Mouse (Mus musculus) CD8-positive naive resting alpha-beta T cell, adult 2 months (primary cell): Measurements from ENCODE around the gene Scaf11.
"Not testable (repeated sequence)": the region's sequence is repeated elsewhere in the genome, so short reads cannot be mapped to it uniquely, and the experiment has no call there.

Source experiments
- DNase-seq, 2 experiments: peaks; one replicate each; pipeline ENCODE4 v3.0.0; 2022; ENCODE audit warnings: low read depth in 2 of 2, low spot score in 2 of 2

The Scaf11 gene

GRCm38 (mm10) chr15:96465076-96465475 lies 4.4 kb upstream of the Scaf11 start:
- DNase-seq = no peak

- DNase-seq = no peak
Measured at GRCm38 (mm10) chr15:96463821-96464220, 3.2 kb upstream of the Scaf11 start.

- no peak for DNase-seq
Measured at GRCm38 (mm10) chr15:96462611-96463010, 2.0 kb upstream of the Scaf11 start.

- DNase-seq = no peak
Measured at GRCm38 (mm10) chr15:96461541-96462512, 1.2 kb upstream of the Scaf11 start.

- DNase-seq = no peak
Measured at GRCm38 (mm10) chr15:96460451-96460729, 253 bp downstream of the Scaf11 start.

GRCm38 (mm10) chr15:96459741-96460450 lies 747 bp downstream of the Scaf11 start:
- peak; percentile 29 to 32 for DNase-seq

- DNase-seq = no peak
Measured at GRCm38 (mm10) chr15:96458273-96458672, 2.4 kb downstream of the Scaf11 start.

GRCm38 (mm10) chr15:96457338-96457664 lies 3.3 kb downstream of the Scaf11 start:
- DNase-seq = no peak

GRCm38 (mm10) chr15:96456651-96457337 lies 3.8 kb downstream of the Scaf11 start:
- DNase-seq = no peak

- DNase-seq = no peak
Measured at GRCm38 (mm10) chr15:96455595-96456214, 4.9 kb downstream of the Scaf11 start.

- DNase-seq = no peak
Measured at GRCm38 (mm10) chr15:96453346-96453745, 7.3 kb downstream of the Scaf11 start.

GRCm38 (mm10) chr15:96448656-96449299 lies 11.9 kb downstream of the Scaf11 start:
- DNase-seq = no peak

GRCm38 (mm10) chr15:96446785-96447184 lies 13.9 kb downstream of the Scaf11 start:
- no peak for DNase-seq

GRCm38 (mm10) chr15:96441480-96441879 lies 19.2 kb downstream of the Scaf11 start:
- not testable (repeated sequence) for DNase-seq

GRCm38 (mm10) chr15:96434202-96434601 lies 26.4 kb downstream of the Scaf11 start:
- DNase-seq = no peak

- no peak for DNase-seq
Measured at GRCm38 (mm10) chr15:96419920-96420319, 40.7 kb downstream of the Scaf11 start.

- DNase-seq = no peak
Measured at GRCm38 (mm10) chr15:96418161-96418560, 42.5 kb downstream of the Scaf11 start.

- no peak for DNase-seq
Measured at GRCm38 (mm10) chr15:96408717-96409121, 51.9 kb downstream of the Scaf11 start.

- no peak for DNase-seq
Measured at GRCm38 (mm10) chr15:96407151-96407550, 53.5 kb downstream of the Scaf11 start.

- DNase-seq = no peak
Measured at GRCm38 (mm10) chr15:96406253-96406652, 54.4 kb downstream of the Scaf11 start.

- DNase-seq = no peak
Measured at GRCm38 (mm10) chr15:96405548-96405947, 55.1 kb downstream of the Scaf11 start.
